Mouse (Mus musculus): Measurements from ENCODE around the gene Vamp5. TPM values are rescaled to one million over a fixed set of nuclear protein-coding genes. Genes with fewer than 3 reads are reported as not detected.

The Vamp5 gene
- polyA plus RNA-seq, 1 experiment: 5.3 TPM

GRCm38 (mm10) chr6:72414076-72414756, 33.9 kb upstream of the Vamp5 start, which contains the start of gene Ggcx:
TSS of gene Ggcx (plus strand) at chr6:72414308.
- peak within 1 kb of the TSS; percentile 87 for H3K4me3 ChIP-seq (ENCODE audit: insufficient read depth, low read length)
- peak within 1 kb of the TSS; percentile 45 for H3K27ac ChIP-seq (ENCODE audit: insufficient read depth, low read depth, low read length)
- H3K4me1 ChIP-seq (ENCODE audit: control insufficient read depth, insufficient read depth, low read length): peaks cover 12% of the 10 kb centered on the region; the same call in 1 of the 2 replicates
- TF ChIP-seq POLR2A (IDR thresholded peaks at IDR 0.05; ENCODE audit: borderline replicate concordance, low read depth, low read length) (no peak), CTCF (IDR thresholded peaks at IDR 0.05; ENCODE audit: low read depth, low read length) (no peak)

- no peak for TF ChIP-seq POLR2A (IDR thresholded peaks at IDR 0.05; ENCODE audit: borderline replicate concordance, low read depth, low read length)
- TF ChIP-seq CTCF (IDR thresholded peaks at IDR 0.05; ENCODE audit: low read depth, low read length): no peak
- H3K27ac ChIP-seq (ENCODE audit: insufficient read depth, low read depth, low read length): no peak overlapping the region
- no peak overlapping the region for H3K4me3 ChIP-seq (ENCODE audit: insufficient read depth, low read length)
- peaks cover 13% of the 10 kb centered on the region; the same call in 1 of the 2 replicates for H3K4me1 ChIP-seq (ENCODE audit: control insufficient read depth, insufficient read depth, low read length)
These were observed 30.2 kb upstream of the Vamp5 start for GRCm38 (mm10) chr6:72410518-72410917.

GRCm38 (mm10) chr6:72410003-72410402, 29.7 kb upstream of the Vamp5 start:
- Histone ChIP-seq H3K4me1 (ENCODE audit: control insufficient read depth, insufficient read depth, low read length) (peaks cover 10% of the 10 kb centered on the region; the same call in 1 of the 2 replicates), H3K4me3 (ENCODE audit: insufficient read depth, low read length) (no peak overlapping the region), H3K27ac (ENCODE audit: insufficient read depth, low read depth, low read length) (no peak overlapping the region)
- TF ChIP-seq POLR2A (IDR thresholded peaks at IDR 0.05; ENCODE audit: borderline replicate concordance, low read depth, low read length): no peak
- TF ChIP-seq CTCF (IDR thresholded peaks at IDR 0.05; ENCODE audit: low read depth, low read length): no peak; the same call in 1 of the 2 replicates

- Histone ChIP-seq H3K27ac (ENCODE audit: insufficient read depth, low read depth, low read length) (no peak overlapping the region), H3K4me3 (ENCODE audit: insufficient read depth, low read length) (no peak overlapping the region), H3K4me1 (ENCODE audit: control insufficient read depth, insufficient read depth, low read length) (peaks cover 9% of the 10 kb centered on the region; the same call in 1 of the 2 replicates)
- TF ChIP-seq POLR2A (IDR thresholded peaks at IDR 0.05; ENCODE audit: borderline replicate concordance, low read depth, low read length): no peak
- TF ChIP-seq CTCF (IDR thresholded peaks at IDR 0.05; ENCODE audit: low read depth, low read length): peak; percentile 35; the same call in 1 of the 2 replicates
These were observed 29.3 kb upstream of the Vamp5 start for GRCm38 (mm10) chr6:72409567-72409966.

GRCm38 (mm10) chr6:72407119-72407518, 26.9 kb upstream of the Vamp5 start:
- H3K4me1 ChIP-seq (ENCODE audit: control insufficient read depth, insufficient read depth, low read length): peaks cover 9% of the 10 kb centered on the region; the same call in 1 of the 2 replicates
- TF ChIP-seq POLR2A (IDR thresholded peaks at IDR 0.05; ENCODE audit: borderline replicate concordance, low read depth, low read length) (no peak), CTCF (IDR thresholded peaks at IDR 0.05; ENCODE audit: low read depth, low read length) (peak; percentile 97)
- H3K27ac ChIP-seq (ENCODE audit: insufficient read depth, low read depth, low read length): no peak overlapping the region
- H3K4me3 ChIP-seq (ENCODE audit: insufficient read depth, low read length): no peak overlapping the region

GRCm38 (mm10) chr6:72405356-72405755, 25.1 kb upstream of the Vamp5 start:
- Histone ChIP-seq H3K4me1 (ENCODE audit: control insufficient read depth, insufficient read depth, low read length) (peaks cover 4% of the 10 kb centered on the region; the same call in 1 of the 2 replicates), H3K27ac (ENCODE audit: insufficient read depth, low read depth, low read length) (no peak overlapping the region), H3K4me3 (ENCODE audit: insufficient read depth, low read length) (no peak overlapping the region)
- no peak for TF ChIP-seq CTCF (IDR thresholded peaks at IDR 0.05; ENCODE audit: low read depth, low read length)

GRCm38 (mm10) chr6:72401875-72402274, 21.6 kb upstream of the Vamp5 start:
- TF ChIP-seq CTCF (IDR thresholded peaks at IDR 0.05; ENCODE audit: low read depth, low read length) (peak; percentile 80), POLR2A (IDR thresholded peaks at IDR 0.05; ENCODE audit: borderline replicate concordance, low read depth, low read length) (no peak)
- Histone ChIP-seq H3K27ac (ENCODE audit: insufficient read depth, low read depth, low read length) (no peak overlapping the region), H3K4me3 (ENCODE audit: insufficient read depth, low read length) (no peak overlapping the region), H3K4me1 (ENCODE audit: control insufficient read depth, insufficient read depth, low read length) (no peaks in the 10 kb centered on the region; the same call in 1 of the 2 replicates)

GRCm38 (mm10) chr6:72399967-72400366, 19.7 kb upstream of the Vamp5 start:
- Histone ChIP-seq H3K4me3 (ENCODE audit: insufficient read depth, low read length) (no peak overlapping the region), H3K27ac (ENCODE audit: insufficient read depth, low read depth, low read length) (no peak overlapping the region), H3K4me1 (ENCODE audit: control insufficient read depth, insufficient read depth, low read length) (peaks cover 14% of the 10 kb centered on the region)
- TF ChIP-seq POLR2A (IDR thresholded peaks at IDR 0.05; ENCODE audit: borderline replicate concordance, low read depth, low read length) (no peak), CTCF (IDR thresholded peaks at IDR 0.05; ENCODE audit: low read depth, low read length) (no peak)

- TF ChIP-seq POLR2A (IDR thresholded peaks at IDR 0.05; ENCODE audit: borderline replicate concordance, low read depth, low read length) (no peak), CTCF (IDR thresholded peaks at IDR 0.05; ENCODE audit: low read depth, low read length) (no peak)
- Histone ChIP-seq H3K4me1 (ENCODE audit: control insufficient read depth, insufficient read depth, low read length) (peaks cover 23% of the 10 kb centered on the region), H3K4me3 (ENCODE audit: insufficient read depth, low read length) (no peak overlapping the region), H3K27ac (ENCODE audit: insufficient read depth, low read depth, low read length) (no peak overlapping the region)
These were observed 16.6 kb upstream of the Vamp5 start for GRCm38 (mm10) chr6:72396837-72397251.

GRCm38 (mm10) chr6:72392341-72392740, 12.1 kb upstream of the Vamp5 start:
- no peak for TF ChIP-seq CTCF (IDR thresholded peaks at IDR 0.05; ENCODE audit: low read depth, low read length)
- no peak for TF ChIP-seq POLR2A (IDR thresholded peaks at IDR 0.05; ENCODE audit: borderline replicate concordance, low read depth, low read length)
- H3K4me1 ChIP-seq (ENCODE audit: control insufficient read depth, insufficient read depth, low read length): peaks cover 42% of the 10 kb centered on the region
- H3K4me3 ChIP-seq (ENCODE audit: insufficient read depth, low read length): no peak overlapping the region
- no peak overlapping the region for H3K27ac ChIP-seq (ENCODE audit: insufficient read depth, low read depth, low read length)
